Comparison of ENCODE assay signal across 11 mouse cellular contexts in genomic region chr7:69217871-69218270, GRCm38 (mm10).
A peak's percentile ranks its signal among the peaks of the same experiment; 100 is the strongest.
DNase-seq lines count a peak whose midpoint lies in the region; ATAC-seq and TF ChIP-seq lines count a peak whose summit lies in the region.
"Had no signal": no experiment of that assay in that cellular context is flagged by ENCODE, and none has a peak within 500 bp of the region (broad histone marks: within the 10 kb centered on the region; RNA-seq: fewer than 3 reads in every experiment).

No protein-coding gene starts in this region.

- no peaks in the 10 kb centered on the region for H3K27me3 ChIP-seq in kidney, embryonic 15.5 days
- no peaks in the 10 kb centered on the region for H3K27me3 ChIP-seq in forebrain, embryonic 16.5 days (replicated peaks; ENCODE audit: control insufficient read depth, insufficient read depth, low read length)
- no peaks in the 10 kb centered on the region for H3K27me3 ChIP-seq in neural tube, embryonic 13.5 days
- no peaks in the 10 kb centered on the region for H3K27me3 ChIP-seq in heart, adult 2 months (ENCODE audit: control insufficient read depth, insufficient read depth, low read length)
- H3K27me3 ChIP-seq: embryonic facial prominence, embryonic 13.5 days had no signal

- no peak for TF ChIP-seq POLR2A in heart, adult 2 months (IDR thresholded peaks at IDR 0.05; ENCODE audit: insufficient read depth, low read depth, low read length)

- H3K4me3 ChIP-seq in kidney, embryonic 15.5 days (replicated peaks) = no peak overlapping the region
- no peak overlapping the region for H3K4me3 ChIP-seq in forebrain, embryonic 16.5 days (replicated peaks; ENCODE audit: low read length)
- no peak overlapping the region for H3K4me3 ChIP-seq in neural tube, embryonic 13.5 days
- no peak overlapping the region for H3K4me3 ChIP-seq in heart, adult 2 months
- H3K4me3 ChIP-seq: embryonic facial prominence, embryonic 13.5 days had no signal

- no peak for TF ChIP-seq CTCF in heart, adult 2 months (IDR thresholded peaks at IDR 0.05)

- intact Hi-C loops in heart, adult 2 months (cut with DNase I) = no loop called here

- ATAC-seq in kidney, embryonic 15.5 days (replicated peaks; ENCODE audit: low FRiP score) = no peak
- peak; percentile 100 for ATAC-seq in forebrain, embryonic 16.5 days
- peak; percentile 87 for ATAC-seq in neural tube, embryonic 13.5 days (ENCODE audit: low read depth)

- no peaks in the 10 kb centered on the region for H3K79me2 ChIP-seq in heart, adult 2 months (replicated peaks; ENCODE audit: control insufficient read depth, insufficient read depth, low read length)

- H3K4me1 ChIP-seq in kidney, embryonic 15.5 days = no peaks in the 10 kb centered on the region
- peaks cover 11% of the 10 kb centered on the region; the same call in 1 of the 2 replicates for H3K4me1 ChIP-seq in forebrain, embryonic 16.5 days (replicated peaks; ENCODE audit: control insufficient read depth, insufficient read depth, low read length)
- H3K4me1 ChIP-seq in neural tube, embryonic 13.5 days (replicated peaks) = 0 out of 2 replicates have a peak, but pooled peaks cover 5% of the 10 kb centered on the region
- no peaks in the 10 kb centered on the region for H3K4me1 ChIP-seq in heart, adult 2 months (ENCODE audit: control insufficient read depth, insufficient read depth, low read length)
- H3K4me1 ChIP-seq: embryonic facial prominence, embryonic 13.5 days had no signal

- peak; percentile 4 for DNase-seq in kidney, adult 11 months
- peak; percentile 33 to 49 for DNase-seq in layer of hippocampus, adult 8-10 months (ENCODE audit: low spot score in 2 of 2)
- no peak for DNase-seq in urinary bladder, postnatal 4 days (ENCODE audit: low spot score in 2 of 2)
- DNase-seq in lung, postnatal 25 days (ENCODE audit: low spot score) = no peak
- DNase-seq in heart, adult 2 months = no peak
- DNase-seq: adrenal gland, adult 8-10 months; heart, postnatal 36 days had no signal

- no peak for TF ChIP-seq EP300 in heart, adult 2 months (IDR thresholded peaks at IDR 0.05; ENCODE audit: insufficient read depth, low read depth, low read length)

- no peak overlapping the region for H3K27ac ChIP-seq in kidney, embryonic 15.5 days
- peak overlapping the region; percentile 82; the same call in 1 of the 2 replicates for H3K27ac ChIP-seq in forebrain, embryonic 16.5 days (ENCODE audit: low read length)
- no peak overlapping the region for H3K27ac ChIP-seq in neural tube, embryonic 13.5 days (replicated peaks)
- no peak overlapping the region for H3K27ac ChIP-seq in heart, adult 2 months
- H3K27ac ChIP-seq: embryonic facial prominence, embryonic 13.5 days had no signal

- WGBS in kidney, embryonic 15.5 days = 50% methylated on average over 6 of the region's 6 CpGs
- 11% methylated on average over 6 of the region's 6 CpGs for WGBS in forebrain, embryonic 16.5 days
- WGBS in neural tube, embryonic 13.5 days = 35% methylated on average over 6 of the region's 6 CpGs
- WGBS in heart, adult 2 months = 45% methylated on average over 6 of the region's 6 CpGs

- no peak overlapping the region for H3K9ac ChIP-seq in kidney, embryonic 15.5 days
- no peak overlapping the region for H3K9ac ChIP-seq in forebrain, embryonic 16.5 days (replicated peaks; ENCODE audit: low read depth, low read length)
- H3K9ac ChIP-seq in neural tube, embryonic 13.5 days = no peak overlapping the region
- H3K9ac ChIP-seq in heart, adult 2 months (ENCODE audit: low read depth, low read length) = no peak overlapping the region
- H3K9ac ChIP-seq: embryonic facial prominence, embryonic 13.5 days had no signal

- H3K9me3 ChIP-seq in kidney, embryonic 15.5 days (replicated peaks) = no peaks in the 10 kb centered on the region
- H3K9me3 ChIP-seq in forebrain, embryonic 16.5 days (ENCODE audit: control insufficient read depth, low read length) = no peaks in the 10 kb centered on the region
- H3K9me3 ChIP-seq in neural tube, embryonic 13.5 days = no peaks in the 10 kb centered on the region
- H3K9me3 ChIP-seq: embryonic facial prominence, embryonic 13.5 days had no signal

- no peak overlapping the region for H3K4me2 ChIP-seq in kidney, embryonic 15.5 days
- no peak overlapping the region for H3K4me2 ChIP-seq in forebrain, embryonic 16.5 days (ENCODE audit: low read length)
- no peak overlapping the region for H3K4me2 ChIP-seq in neural tube, embryonic 13.5 days
- H3K4me2 ChIP-seq: embryonic facial prominence, embryonic 13.5 days had no signal

- H3K36me3 ChIP-seq in kidney, embryonic 15.5 days = no peaks in the 10 kb centered on the region
- H3K36me3 ChIP-seq in forebrain, embryonic 16.5 days (ENCODE audit: control insufficient read depth, insufficient read depth) = no peaks in the 10 kb centered on the region
- no peaks in the 10 kb centered on the region for H3K36me3 ChIP-seq in neural tube, embryonic 13.5 days
- H3K36me3 ChIP-seq in heart, adult 2 months (ENCODE audit: control insufficient read depth, insufficient read depth, low read length) = no peaks in the 10 kb centered on the region
- H3K36me3 ChIP-seq: embryonic facial prominence, embryonic 13.5 days had no signal

Comparison
In these comparisons a context has a peak if more than half of its experiments do, and no peak if none do; other contexts are left out.
1. DNase-seq: peak in kidney, adult 11 months (single experiment) and layer of hippocampus, adult 8-10 months (2 of 2); none in urinary bladder, postnatal 4 days (0 of 2), lung, postnatal 25 days (single experiment) and heart, adult 2 months (0 of 2).